Mouse (Mus musculus) adrenal gland (tissue): ENCODE measurements around the gene Osbpl5.

Experiments used
- intact Hi-C: fragments of 180-260 bp; cut with DNase I; formaldehyde crosslinking; loops from one replicate; pipeline ENCODE4 v1.15.1; 2025
- long read RNA-seq, 2 experiments: library from polyadenylated mRNA; unstranded; transcript quantifications; one replicate each; pipeline ENCODE4 v2.0.0; 2020; ENCODE audit warnings: borderline replicate concordance in 1 of 2; ENCODE audit not compliant: insufficient replicate concordance in 1 of 2

Gene Osbpl5
- long read RNA-seq, experiment 1, partial matches to known transcripts, result 1 of 3 reads
- long read RNA-seq, experiment 1, other reads (novel, unspliced or antisense), result 0 of 3 reads
- long read RNA-seq, experiment 2, partial matches to known transcripts, result 3 of 5 reads
- long read RNA-seq, experiment 2, other reads (novel, unspliced or antisense), result 0 of 5 reads

- intact Hi-C loops, result loop anchor here (10.0 kb wide), 1 partner anchor 172 kb away; no protein-coding TSS in a partner anchor
Observed at GRCm38 (mm10) chr7:143756125-143757026, at the start of gene Osbpl5. Gene Osbpl5, minus strand, starts transcription at chr7:143756985.

- intact Hi-C loops, result loop anchor here (10.0 kb wide), 1 partner anchor 270 kb away; no protein-coding TSS in a partner anchor
Observed at GRCm38 (mm10) chr7:143805199-143805624, 48.4 kb upstream of the Osbpl5 start.

- intact Hi-C loops, result loop anchor here (10.0 kb wide), 1 partner anchor 273 kb away; no protein-coding TSS in a partner anchor
Observed at GRCm38 (mm10) chr7:143801195-143802065, 44.6 kb upstream of the Osbpl5 start.

- intact Hi-C loops, result loop anchor here (10.0 kb wide), 1 partner anchor 274 kb away; no protein-coding TSS in a partner anchor
Observed at GRCm38 (mm10) chr7:143800770-143801169, 44.0 kb upstream of the Osbpl5 start.

- intact Hi-C loops, result no loop called here
Observed at GRCm38 (mm10) chr7:143798783-143799182, 42.0 kb upstream of the Osbpl5 start.

- intact Hi-C loops, result no loop called here
Observed at GRCm38 (mm10) chr7:143793121-143793520, 36.3 kb upstream of the Osbpl5 start.

GRCm38 (mm10) chr7:143792336-143792985 is 35.7 kb upstream of the Osbpl5 start:
- intact Hi-C loops, result no loop called here

GRCm38 (mm10) chr7:143783996-143784829 is 27.4 kb upstream of the Osbpl5 start, which contains the start of gene Mrgpre:
Gene Mrgpre, minus strand, starts transcription at chr7:143784500.
- intact Hi-C loops, result no loop called here

- intact Hi-C loops, result no loop called here
Observed at GRCm38 (mm10) chr7:143783378-143783995, 26.7 kb upstream of the Osbpl5 start.

- intact Hi-C loops, result no loop called here
Observed at GRCm38 (mm10) chr7:143777375-143777774, 20.6 kb upstream of the Osbpl5 start.

GRCm38 (mm10) chr7:143776137-143776536 is 19.4 kb upstream of the Osbpl5 start:
- intact Hi-C loops, result no loop called here

- intact Hi-C loops, result no loop called here
Observed at GRCm38 (mm10) chr7:143769461-143769860, 12.7 kb upstream of the Osbpl5 start.

GRCm38 (mm10) chr7:143768267-143768666 is 11.5 kb upstream of the Osbpl5 start:
- intact Hi-C loops, result no loop called here

GRCm38 (mm10) chr7:143766893-143767292 is 10.1 kb upstream of the Osbpl5 start, which contains the start of gene Mrgprg:
Gene Mrgprg, minus strand, starts transcription at chr7:143766993.
- intact Hi-C loops, result no loop called here

GRCm38 (mm10) chr7:143764876-143765530 is 8.2 kb upstream of the Osbpl5 start:
- intact Hi-C loops, result no loop called here

- intact Hi-C loops, result no loop called here
Observed at GRCm38 (mm10) chr7:143763794-143764193, 7.0 kb upstream of the Osbpl5 start.

- intact Hi-C loops, result loop anchor here (10.0 kb wide), 1 partner anchor 174 kb away; no protein-coding TSS in a partner anchor
Observed at GRCm38 (mm10) chr7:143758956-143759355, 2.2 kb upstream of the Osbpl5 start.

GRCm38 (mm10) chr7:143757696-143758095 is 911 bp upstream of the Osbpl5 start:
- intact Hi-C loops, result loop anchor here (10.0 kb wide), 1 partner anchor 173 kb away; no protein-coding TSS in a partner anchor
